Mouse (Mus musculus): ENCODE measurements around the gene Clpb.

DNA sequence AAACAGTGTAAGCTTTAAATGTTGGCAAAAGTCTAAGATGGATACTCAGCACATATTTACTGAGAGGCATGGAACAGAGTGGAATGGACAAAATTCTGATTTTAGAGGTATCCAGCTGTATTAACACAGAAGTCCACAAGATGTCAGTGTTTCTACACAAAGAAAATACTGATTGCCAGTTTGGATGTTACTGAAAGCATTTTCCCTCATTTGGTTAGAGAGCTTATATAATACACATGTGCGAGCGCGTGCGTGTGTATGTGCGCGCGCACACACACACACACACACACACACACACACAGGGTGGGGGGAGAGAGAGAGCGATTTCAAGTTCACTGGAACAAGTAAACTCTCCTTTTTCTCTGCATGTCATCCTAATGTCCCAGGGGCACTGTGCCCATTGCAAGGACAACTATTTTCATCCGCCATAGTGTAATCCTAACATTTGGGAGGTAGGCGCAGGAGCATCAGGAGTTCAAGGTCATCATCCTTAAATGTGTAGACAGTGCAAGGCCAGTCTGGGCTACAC, 9.7 kb upstream of the Clpb start:
- TF ChIP-seq CTCF (IDR thresholded peaks at IDR 0.05), result peak; percentile 76
- no peak for TF ChIP-seq EP300 (IDR thresholded peaks at IDR 0.05)

Data from lung, postnatal 0 days (tissue).